Mouse (Mus musculus): ENCODE measurements around the gene Hectd4. TPM values are rescaled to one million over a fixed set of nuclear protein-coding genes. Genes with fewer than 3 reads are reported as not detected.
A peak's percentile ranks its signal among the peaks of the same experiment; 100 is the strongest.

The Hectd4 gene
- polyA plus RNA-seq, 1 experiment: 11.7 TPM

- Histone ChIP-seq H3K4me1 (ENCODE audit: control insufficient read depth, insufficient read depth, low read length) (no peaks in the 10 kb centered on the region), H3K27ac (ENCODE audit: insufficient read depth, low read depth, low read length) (no peak overlapping the region), H3K4me3 (ENCODE audit: insufficient read depth, low read length) (no peak overlapping the region)
- TF ChIP-seq CTCF (IDR thresholded peaks at IDR 0.05; ENCODE audit: low read depth, low read length) (no peak), POLR2A (IDR thresholded peaks at IDR 0.05; ENCODE audit: borderline replicate concordance, low read depth, low read length) (no peak)
Measured at GRCm38 (mm10) chr5:121305009-121305408, 85.0 kb downstream of the Hectd4 start.

GRCm38 (mm10) chr5:121307620-121308019 is 87.6 kb downstream of the Hectd4 start:
- no peak for TF ChIP-seq CTCF (IDR thresholded peaks at IDR 0.05; ENCODE audit: low read depth, low read length)
- no peak for TF ChIP-seq POLR2A (IDR thresholded peaks at IDR 0.05; ENCODE audit: borderline replicate concordance, low read depth, low read length)
- no peak overlapping the region for H3K27ac ChIP-seq (ENCODE audit: insufficient read depth, low read depth, low read length)
- H3K4me3 ChIP-seq (ENCODE audit: insufficient read depth, low read length): no peak overlapping the region
- peaks cover 3% of the 10 kb centered on the region for H3K4me1 ChIP-seq (ENCODE audit: control insufficient read depth, insufficient read depth, low read length)

- no peak overlapping the region for H3K4me3 ChIP-seq (ENCODE audit: insufficient read depth, low read length)
- H3K4me1 ChIP-seq (ENCODE audit: control insufficient read depth, insufficient read depth, low read length): peaks cover 3% of the 10 kb centered on the region
- no peak overlapping the region for H3K27ac ChIP-seq (ENCODE audit: insufficient read depth, low read depth, low read length)
- TF ChIP-seq CTCF (IDR thresholded peaks at IDR 0.05; ENCODE audit: low read depth, low read length) (no peak), POLR2A (IDR thresholded peaks at IDR 0.05; ENCODE audit: borderline replicate concordance, low read depth, low read length) (no peak)
Measured at GRCm38 (mm10) chr5:121311576-121311975, 91.6 kb downstream of the Hectd4 start.

- Histone ChIP-seq H3K27ac (ENCODE audit: insufficient read depth, low read depth, low read length) (no peak overlapping the region), H3K4me1 (ENCODE audit: control insufficient read depth, insufficient read depth, low read length) (peaks cover 3% of the 10 kb centered on the region), H3K4me3 (ENCODE audit: insufficient read depth, low read length) (no peak overlapping the region)
- TF ChIP-seq POLR2A (IDR thresholded peaks at IDR 0.05; ENCODE audit: borderline replicate concordance, low read depth, low read length) (no peak), CTCF (IDR thresholded peaks at IDR 0.05; ENCODE audit: low read depth, low read length) (no peak)
Measured at GRCm38 (mm10) chr5:121313764-121314474, 93.9 kb downstream of the Hectd4 start.

- H3K4me1 ChIP-seq (ENCODE audit: control insufficient read depth, insufficient read depth, low read length): peaks cover 15% of the 10 kb centered on the region
- TF ChIP-seq CTCF (IDR thresholded peaks at IDR 0.05; ENCODE audit: low read depth, low read length) (no peak), POLR2A (IDR thresholded peaks at IDR 0.05; ENCODE audit: borderline replicate concordance, low read depth, low read length) (no peak)
- H3K4me3 ChIP-seq (ENCODE audit: insufficient read depth, low read length): no peak overlapping the region
Measured at GRCm38 (mm10) chr5:121326079-121326805, 106.2 kb downstream of the Hectd4 start.

GRCm38 (mm10) chr5:121329333-121330058 is 109.5 kb downstream of the Hectd4 start:
- peak overlapping the region; percentile 64 for H3K4me3 ChIP-seq (ENCODE audit: insufficient read depth, low read length)
- H3K4me1 ChIP-seq (ENCODE audit: control insufficient read depth, insufficient read depth, low read length): peaks cover 15% of the 10 kb centered on the region
- TF ChIP-seq POLR2A (IDR thresholded peaks at IDR 0.05; ENCODE audit: borderline replicate concordance, low read depth, low read length): no peak
- TF ChIP-seq CTCF (IDR thresholded peaks at IDR 0.05; ENCODE audit: low read depth, low read length): no peak
- peak overlapping the region; percentile 72 for H3K27ac ChIP-seq (ENCODE audit: insufficient read depth, low read depth, low read length)

More at GRCm38 (mm10) chr5:121326079-121326805, 106.2 kb downstream of the Hectd4 start:
- H3K27ac ChIP-seq (ENCODE audit: insufficient read depth, low read depth, low read length): no peak overlapping the region

GRCm38 (mm10) chr5:121330154-121330816 is 110.3 kb downstream of the Hectd4 start:
- H3K4me3 ChIP-seq (ENCODE audit: insufficient read depth, low read length): peak overlapping the region; percentile 64

DNA sequence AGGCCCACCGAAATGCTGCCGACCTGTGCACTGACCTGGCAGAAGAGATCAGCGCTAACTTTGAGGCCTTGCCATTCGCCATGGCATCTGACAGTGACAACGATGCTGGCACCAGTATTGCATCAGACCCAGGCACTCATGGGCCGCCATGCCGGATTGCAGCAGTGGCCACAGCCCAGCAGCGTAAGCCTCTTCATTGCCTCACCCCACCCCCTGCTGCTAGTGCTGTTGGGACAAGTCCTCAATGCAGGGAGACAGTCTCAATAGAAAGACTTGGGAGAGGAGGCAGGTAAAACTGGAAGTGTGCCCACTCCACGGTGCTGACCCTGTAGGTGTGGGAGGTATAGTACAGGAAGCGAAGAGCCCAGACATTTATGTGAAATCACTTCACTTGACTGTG is 111.7 kb downstream of the Hectd4 start:
- Histone ChIP-seq H3K4me1 (ENCODE audit: control insufficient read depth, insufficient read depth, low read length) (peaks cover 15% of the 10 kb centered on the region), H3K27ac (ENCODE audit: insufficient read depth, low read depth, low read length) (no peak overlapping the region), H3K4me3 (ENCODE audit: insufficient read depth, low read length) (no peak overlapping the region)
- TF ChIP-seq POLR2A (IDR thresholded peaks at IDR 0.05; ENCODE audit: borderline replicate concordance, low read depth, low read length) (no peak), CTCF (IDR thresholded peaks at IDR 0.05; ENCODE audit: low read depth, low read length) (no peak)

More at GRCm38 (mm10) chr5:121330154-121330816, 110.3 kb downstream of the Hectd4 start:
- H3K4me1 ChIP-seq (ENCODE audit: control insufficient read depth, insufficient read depth, low read length): peaks cover 15% of the 10 kb centered on the region
- H3K27ac ChIP-seq (ENCODE audit: insufficient read depth, low read depth, low read length): peak overlapping the region; percentile 72

- Histone ChIP-seq H3K4me1 (ENCODE audit: control insufficient read depth, insufficient read depth, low read length) (peaks cover 14% of the 10 kb centered on the region), H3K27ac (ENCODE audit: insufficient read depth, low read depth, low read length) (no peak overlapping the region), H3K4me3 (ENCODE audit: insufficient read depth, low read length) (no peak overlapping the region)
- TF ChIP-seq CTCF (IDR thresholded peaks at IDR 0.05; ENCODE audit: low read depth, low read length) (no peak), POLR2A (IDR thresholded peaks at IDR 0.05; ENCODE audit: borderline replicate concordance, low read depth, low read length) (no peak)
Measured at GRCm38 (mm10) chr5:121333976-121334375, 114.0 kb downstream of the Hectd4 start.

Measured in bone marrow macrophage, adult 2 months (primary cell).